Mouse (Mus musculus) midbrain, embryonic 11.5 days (tissue): ENCODE measurements around the gene Psmd11. TPM values are rescaled to one million over a fixed set of nuclear protein-coding genes. Genes with fewer than 3 reads are reported as not detected.
A peak's percentile ranks its signal among the peaks of the same experiment; 100 is the strongest.

ENCODE experiments used
- ATAC-seq: fragments of 200-750 bp; cut with Nextera tagmentation; 2 replicates; pipeline ENCODE4 v1.8.0; 2017; ENCODE audit warnings: moderate TSS enrichment, moderate library complexity; ENCODE audit not compliant: low FRiP score
- DNase-seq: peaks from one replicate; pipeline ENCODE4 v3.0.0; 2015; ENCODE audit warnings: low spot score; ENCODE audit errors: missing footprints
- H3K27ac ChIP-seq: fragments of 300-500 bp; sonication (generic); 2 replicates; pipeline ENCODE4 v1.5.1; 2014; ENCODE audit warnings: low read depth, low read length
- H3K27me3 ChIP-seq: fragments of 300-500 bp; sonication (generic); 2 replicates; pipeline ENCODE4 v1.6.1; 2014; ENCODE audit warnings: mild to moderate bottlenecking, low read length, moderate library complexity, mixed read lengths; ENCODE audit not compliant: control insufficient read depth, insufficient read depth
- H3K36me3 ChIP-seq: fragments of 300-500 bp; sonication (generic); 2 replicates; pipeline ENCODE4 v1.6.1; 2014; ENCODE audit warnings: mild to moderate bottlenecking, low read length, moderate library complexity, mixed read lengths; ENCODE audit not compliant: control insufficient read depth, insufficient read depth
- H3K4me1 ChIP-seq: fragments of 300-500 bp; sonication (generic); 2 replicates; pipeline ENCODE4 v1.6.1; 2014; ENCODE audit warnings: low read length; ENCODE audit not compliant: control insufficient read depth, insufficient read depth
- H3K4me2 ChIP-seq: fragments of 300-500 bp; sonication (generic); 2 replicates; pipeline ENCODE4 v1.6.1; 2014; ENCODE audit warnings: mild to moderate bottlenecking, moderate library complexity
- H3K4me3 ChIP-seq: fragments of 300-500 bp; sonication (generic); 2 replicates; pipeline ENCODE4 v1.5.1; 2014; ENCODE audit warnings: low read depth, low read length
- H3K9ac ChIP-seq: fragments of 300-500 bp; sonication (generic); 2 replicates; pipeline ENCODE4 v1.6.1; 2014; ENCODE audit warnings: low read length
- H3K9me3 ChIP-seq: fragments of 300-500 bp; sonication (generic); 2 replicates; pipeline ENCODE4 v1.6.1; 2016; ENCODE audit warnings: low read length; ENCODE audit not compliant: control insufficient read depth
- WGBS: fragments of 180-500 bp; shearing (Covaris S2); extraction: QIAGEN DNeasy Blood & Tissue Kit; methylation state at CpG from one replicate; pipeline ENCODE4 v1.1.7; 2014; 5-methylcytosine and 5-hydroxymethylcytosine counted together
- polyA plus RNA-seq: library from polyadenylated mRNA; unstranded; fragments of >200 nt; fragmentation: Nextera tagmentation; extraction: Ambion mirVana; gene quantifications from 2 replicates; pipeline ENCODE4 v1.2.1, GENCODE M21; 2014

Psmd11 gene
- polyA plus RNA-seq, 1 experiment from 2014 or later = 347 TPM

- ATAC-seq = no peak
- Histone ChIP-seq H3K36me3 (no peaks in the 10 kb centered on the region), H3K4me1 (peaks cover 15% of the 10 kb centered on the region), H3K9ac (no peak overlapping the region), H3K9me3 (no peaks in the 10 kb centered on the region), H3K4me2 (no peak overlapping the region), H3K4me3 (no peak overlapping the region), H3K27me3 (peaks cover 2% of the 10 kb centered on the region; the same call in 1 of the 2 replicates), H3K27ac (no peak overlapping the region)
- 84% methylated on average over 8 of the region's 8 CpGs for WGBS
- no peak for DNase-seq
Measured at GRCm38 (mm10) chr11:80515895-80516294, 87.5 kb downstream of the Psmd11 start.

DNA sequence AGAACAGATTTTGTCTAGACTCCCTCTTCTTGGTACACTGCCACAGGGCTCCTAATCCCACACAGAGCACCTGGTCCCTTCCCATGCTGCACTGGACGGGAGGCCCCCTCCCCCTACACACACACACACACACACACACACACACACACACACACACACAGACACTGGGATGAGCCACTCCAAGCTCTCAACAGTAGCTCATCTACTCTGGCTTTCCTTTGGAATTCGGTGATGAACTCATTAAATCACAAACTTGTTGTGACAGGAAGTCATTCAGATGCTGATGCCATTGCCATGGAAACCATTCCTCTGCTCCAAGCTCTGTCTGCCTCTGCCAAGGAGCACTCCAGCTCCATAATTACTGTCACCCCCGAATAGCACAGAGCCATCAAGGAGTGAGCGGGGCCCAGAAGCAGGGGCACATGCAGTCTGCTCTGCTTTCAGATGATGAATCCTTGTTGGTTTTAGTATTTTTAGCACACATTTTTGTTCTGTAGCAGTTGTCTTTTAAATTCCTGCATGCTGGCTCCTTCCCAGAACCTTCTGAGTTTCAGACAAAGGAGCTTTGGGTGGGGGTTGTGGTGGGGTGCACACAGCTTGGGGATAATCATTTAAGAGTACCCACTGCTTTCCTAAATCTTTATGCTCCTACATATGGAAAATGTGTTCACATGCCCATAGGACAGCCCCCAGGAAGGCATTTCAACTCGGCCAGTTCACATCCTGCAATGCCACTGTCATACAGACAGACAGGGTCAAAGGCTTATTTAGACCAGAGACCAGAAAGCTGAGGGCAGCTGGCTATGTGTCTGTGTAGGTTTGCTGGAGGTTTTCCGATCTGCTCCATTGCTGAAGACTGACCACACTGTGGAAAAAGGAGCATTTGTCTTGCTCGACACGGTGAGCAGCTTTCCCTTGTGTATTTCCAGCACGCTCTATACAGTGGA, 90.3 kb downstream of the Psmd11 start:
- DNase-seq (peak; percentile 95), ATAC-seq (peak; percentile 94)
- Histone ChIP-seq H3K4me2 (no peak overlapping the region; the same call in 1 of the 2 replicates), H3K4me1 (peaks cover 15% of the 10 kb centered on the region), H3K4me3 (no peak overlapping the region), H3K27ac (peak overlapping the region; percentile 57), H3K9me3 (no peaks in the 10 kb centered on the region), H3K27me3 (peaks cover 2% of the 10 kb centered on the region; the same call in 1 of the 2 replicates), H3K9ac (peak overlapping the region; percentile 6; the same call in 1 of the 2 replicates), H3K36me3 (no peaks in the 10 kb centered on the region)
- WGBS = 29% methylated on average over 9 of the region's 9 CpGs

DNA sequence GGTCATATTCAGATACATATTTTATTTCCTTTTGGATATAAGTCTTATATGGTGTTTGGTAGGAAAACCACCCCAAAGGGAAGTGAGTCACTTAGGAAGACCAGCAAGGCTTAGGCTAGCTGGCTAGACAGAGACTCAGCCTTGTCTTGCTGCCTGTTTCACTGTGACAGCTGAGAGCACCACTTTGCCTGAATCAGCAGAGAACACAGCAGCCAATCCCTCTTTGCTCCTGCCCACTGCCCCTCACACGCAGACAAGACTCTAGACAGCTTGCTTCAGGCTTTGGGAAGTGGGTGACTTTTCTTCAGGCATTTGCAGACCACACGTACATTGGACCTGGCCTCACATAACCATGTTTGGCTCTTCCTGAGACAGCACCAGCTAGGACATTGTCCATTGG, 92.7 kb downstream of the Psmd11 start:
- Histone ChIP-seq H3K4me1 (peaks cover 15% of the 10 kb centered on the region), H3K9me3 (no peaks in the 10 kb centered on the region), H3K27me3 (peaks cover 2% of the 10 kb centered on the region; the same call in 1 of the 2 replicates), H3K36me3 (no peaks in the 10 kb centered on the region), H3K27ac (no peak overlapping the region), H3K4me3 (no peak overlapping the region), H3K4me2 (no peak overlapping the region), H3K9ac (no peak overlapping the region)
- ATAC-seq = no peak
- WGBS = 72% methylated on average over 2 of the region's 2 CpGs
- no peak for DNase-seq

Other genes starting within 250 kb of the Psmd11 start
- gene Rnf135, start 244.8 kb upstream of the Psmd11 start, polyA plus RNA-seq = 2.1 and 2.8 TPM in 2 replicates
- 66.0 and 79.2 TPM in 2 replicates for gene Rhot1, start 219.6 kb upstream of the Psmd11 start, polyA plus RNA-seq
- 14.9 and 15.2 TPM in 2 replicates for gene Rhbdl3, start 127.7 kb upstream of the Psmd11 start, polyA plus RNA-seq
- gene 5730455P16Rik, start 50.6 kb upstream of the Psmd11 start, polyA plus RNA-seq = 21.6 and 26.5 TPM in 2 replicates
- gene Zfp207, start 45.3 kb upstream of the Psmd11 start, polyA plus RNA-seq = 338 and 371 TPM in 2 replicates
- gene Cdk5r1, start 48.4 kb downstream of the Psmd11 start, polyA plus RNA-seq = 16.3 and 16.6 TPM in 2 replicates